ENCODE assay signal across 9 mouse cellular contexts in genomic region chr3:29082296-29082995, GRCm38 (mm10). TPM values are rescaled to one million over a fixed set of nuclear protein-coding genes. Genes with fewer than 3 reads are reported as not detected.
A peak's percentile ranks its signal among the peaks of the same experiment; 100 is the strongest.
DNase-seq lines count a peak whose midpoint lies in the region; ATAC-seq and TF ChIP-seq lines count a peak whose summit lies in the region.
"Had no signal": no experiment of that assay in that cellular context is flagged by ENCODE, and none has a peak within 500 bp of the region (broad histone marks: within the 10 kb centered on the region; RNA-seq: fewer than 3 reads in every experiment).

No protein-coding gene starts in this region.

- H3K9ac ChIP-seq in heart, embryonic 12.5 days = no peak overlapping the region
- H3K9ac ChIP-seq in liver, postnatal 0 days (replicated peaks) = no peak overlapping the region

- intact Hi-C loops in heart, postnatal 36 days (cut with DNase I) = no loop called here

- WGBS in heart, embryonic 12.5 days = 0% methylated on average over 51 of the region's 59 CpGs
- WGBS in embryonic facial prominence, embryonic 10.5 days = under 1% methylated on average over 58 of the region's 59 CpGs
- under 1% methylated on average over 51 of the region's 59 CpGs for WGBS in liver, postnatal 0 days (ENCODE audit: insufficient replicate concordance)

- no peaks in the 10 kb centered on the region for H3K36me3 ChIP-seq in heart, embryonic 12.5 days
- no peaks in the 10 kb centered on the region for H3K36me3 ChIP-seq in embryonic facial prominence, embryonic 10.5 days (replicated peaks)
- no peaks in the 10 kb centered on the region for H3K36me3 ChIP-seq in liver, postnatal 0 days (replicated peaks; ENCODE audit: insufficient read depth, low read length)

- no peak overlapping the region for H3K27ac ChIP-seq in heart, embryonic 12.5 days (ENCODE audit: poor library complexity, severe bottlenecking)
- H3K27ac ChIP-seq in embryonic facial prominence, embryonic 10.5 days (replicated peaks) = peak overlapping the region; percentile 49; the same call in 1 of the 2 replicates
- no peak overlapping the region for H3K27ac ChIP-seq in liver, postnatal 0 days (ENCODE audit: low read depth)

- peaks cover 7% of the 10 kb centered on the region for H3K4me1 ChIP-seq in heart, embryonic 12.5 days (replicated peaks)
- H3K4me1 ChIP-seq in embryonic facial prominence, embryonic 10.5 days = peaks cover 21% of the 10 kb centered on the region
- H3K4me1 ChIP-seq in liver, postnatal 0 days (ENCODE audit: insufficient read depth) = no peaks in the 10 kb centered on the region

- DNase-seq in heart, adult 9 months (ENCODE audit: low spot score in 2 of 2) = no peak
- peak; percentile 70 for DNase-seq in embryonic facial prominence, embryonic 10.5 days (ENCODE audit: low spot score)
- peak; percentile 6 to 7 for DNase-seq in heart, postnatal 36 days
- peak; percentile 39 to 52 for DNase-seq in layer of hippocampus, adult 18-20 months (ENCODE audit: low spot score in 2 of 2)
- peak; percentile 21 for DNase-seq in liver, postnatal 0 days
- peak; percentile 83 for DNase-seq in retina, embryonic 14.5 days (ENCODE audit: low spot score)
- no peak for DNase-seq in B cell, adult 2 months

- H3K27me3 ChIP-seq in heart, embryonic 12.5 days (replicated peaks) = peaks cover 50% of the 10 kb centered on the region
- H3K27me3 ChIP-seq in embryonic facial prominence, embryonic 10.5 days (replicated peaks; ENCODE audit: low read depth, poor library complexity, severe bottlenecking) = peaks cover 83% of the 10 kb centered on the region
- peaks cover 30% of the 10 kb centered on the region for H3K27me3 ChIP-seq in liver, postnatal 0 days (ENCODE audit: insufficient read depth, low read length)

- peak; percentile 53; the same call in 1 of the 2 replicates for ATAC-seq in heart, embryonic 12.5 days (ENCODE audit: insufficient number of reproducible peaks, low FRiP score)
- ATAC-seq in liver, postnatal 0 days = no peak

- H3K4me3 ChIP-seq in heart, embryonic 12.5 days = peak overlapping the region; percentile 53
- H3K4me3 ChIP-seq in embryonic facial prominence, embryonic 10.5 days = peak overlapping the region; percentile 69
- H3K4me3 ChIP-seq in liver, postnatal 0 days (ENCODE audit: low read depth, low read length) = peak overlapping the region; percentile 26

- TF ChIP-seq CTCF in liver, postnatal 0 days (IDR thresholded peaks at IDR 0.05; ENCODE audit: low read depth) = 0 out of 2 replicates have a peak, but pooled peaks have one; percentile 12

- H3K9me3 ChIP-seq in heart, embryonic 12.5 days (replicated peaks) = no peaks in the 10 kb centered on the region
- no peaks in the 10 kb centered on the region for H3K9me3 ChIP-seq in embryonic facial prominence, embryonic 10.5 days
- no peaks in the 10 kb centered on the region for H3K9me3 ChIP-seq in liver, postnatal 0 days (ENCODE audit: low read length)

- TF ChIP-seq EP300 in liver, postnatal 0 days (IDR thresholded peaks at IDR 0.05; ENCODE audit: low read depth) = no peak

- H3K4me2 ChIP-seq in heart, embryonic 12.5 days = peak overlapping the region; percentile 97
- H3K4me2 ChIP-seq in liver, postnatal 0 days (ENCODE audit: low read depth, low read length) = peak overlapping the region; percentile 62

RNA-seq across cellular contexts. Expression of gene Egfem1, which starts 0.6 kb away (rescaled TPM):
- 0.08 and 0.42 TPM in 2 replicates for polyA plus RNA-seq in heart, embryonic 12.5 days (2016; fragmentation: Nextera tagmentation; extraction: Ambion mirVana)
- polyA plus RNA-seq in embryonic facial prominence, embryonic 10.5 days (2016; fragmentation: Nextera tagmentation; extraction: Ambion mirVana) = 2.0 and 2.8 TPM in 2 replicates
- total RNA-seq in heart, postnatal 36 days (2021) = not detected
- total RNA-seq in layer of hippocampus, adult 18-20 months (2021) = 10 to 100 TPM; 28.9 to 35.3 TPM
- polyA plus RNA-seq in liver, postnatal 0 days (2015; fragmentation: Nextera tagmentation; extraction: Ambion mirVana) = 0.69 and 0.76 TPM in 2 replicates
- total RNA-seq: neutrophil, adult 5-6 weeks had no signal

Comparison
In these comparisons a context has a peak if more than half of its experiments do, and no peak if none do; other contexts are left out.
1. DNase-seq: peak in embryonic facial prominence, embryonic 10.5 days (single experiment), heart, postnatal 36 days (2 of 2), layer of hippocampus, adult 18-20 months (2 of 2), liver, postnatal 0 days (single experiment) and retina, embryonic 14.5 days (single experiment); none in heart, adult 9 months (0 of 2) and B cell, adult 2 months (0 of 2).
2. Peak in every context shown above with its lines, with median percentiles within 50 percentile points of each other: H3K4me3 ChIP-seq.